Mouse (Mus musculus) layer of hippocampus, adult 9-10 months (tissue): Measurements from ENCODE around the gene Spata13.

Experiments used
- DNase-seq: peaks from one replicate; pipeline ENCODE4 v3.0.0; 2022; ENCODE audit warnings: low spot score

Spata13 gene

GRCm38 (mm10) chr14:60751581-60751980 is 117.8 kb downstream of the Spata13 start:
- DNase-seq: no peak

GRCm38 (mm10) chr14:60752892-60753800 is 119.3 kb downstream of the Spata13 start:
- no peak for DNase-seq

- no peak for DNase-seq
Measured at GRCm38 (mm10) chr14:60753801-60754126, 120.0 kb downstream of the Spata13 start.

DNA sequence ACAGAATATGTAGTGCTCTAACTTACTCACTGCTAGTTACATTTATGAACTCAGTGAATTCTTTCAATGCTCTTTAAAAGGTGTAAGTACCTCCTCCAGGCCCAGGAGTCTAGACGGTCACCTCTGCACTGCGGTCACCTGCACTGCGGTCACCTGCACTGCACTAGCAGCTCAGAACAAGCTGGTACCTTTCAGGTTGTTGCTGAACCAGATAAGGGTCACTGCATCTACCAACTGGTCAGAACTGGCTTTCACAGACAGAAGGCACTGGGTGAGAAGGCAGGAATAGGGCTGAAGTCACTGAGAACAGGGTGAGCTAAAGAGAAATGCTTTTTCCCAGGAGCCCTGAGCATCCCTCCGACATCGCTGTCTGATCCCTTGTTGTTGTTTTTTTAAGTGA is 120.9 kb downstream of the Spata13 start:
- DNase-seq: no peak

- DNase-seq: no peak
Measured at GRCm38 (mm10) chr14:60756271-60756670, 122.5 kb downstream of the Spata13 start.

- no peak for DNase-seq
Measured at GRCm38 (mm10) chr14:60757265-60757664, 123.5 kb downstream of the Spata13 start.

GRCm38 (mm10) chr14:60757722-60758121 is 123.9 kb downstream of the Spata13 start:
- DNase-seq: no peak

DNA sequence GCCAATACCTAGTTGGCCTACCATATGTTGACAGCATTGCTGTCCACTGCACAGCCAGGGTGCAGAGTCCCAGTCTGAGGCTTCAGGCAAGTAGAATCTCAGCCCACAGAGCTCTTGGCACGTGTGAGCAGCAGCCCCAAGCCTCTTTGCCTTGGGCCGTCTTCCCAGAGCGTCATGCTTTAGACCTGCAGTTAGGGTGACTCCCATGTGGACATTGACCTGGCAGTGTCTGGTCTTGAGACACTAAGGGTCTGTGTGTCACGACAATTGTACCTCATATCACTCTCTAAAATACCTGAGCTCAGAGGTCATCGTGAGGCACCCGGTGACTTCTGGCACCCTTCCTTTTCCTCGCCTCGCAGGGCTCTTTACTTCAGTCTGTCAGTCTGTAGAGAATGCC is 125.3 kb downstream of the Spata13 start:
- DNase-seq: no peak

DNA sequence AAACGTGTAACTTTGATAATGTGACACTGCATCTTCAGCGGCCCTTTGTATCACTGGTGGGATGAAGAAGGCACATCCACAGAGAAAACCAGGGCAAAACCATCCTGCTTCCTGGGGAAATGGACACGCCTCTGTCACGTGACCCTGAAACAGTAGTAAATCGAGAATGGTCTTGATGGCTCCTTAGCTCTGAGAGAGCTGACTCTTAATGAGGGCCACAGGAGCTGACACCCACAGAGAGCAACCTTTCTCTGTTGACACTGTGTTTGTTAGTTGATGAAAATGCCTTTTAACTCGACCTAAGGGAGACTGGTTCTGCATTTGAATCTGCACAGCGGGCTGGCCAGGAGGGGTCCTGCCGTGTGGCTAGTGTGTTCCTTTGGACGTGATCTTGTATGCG is 128.0 kb downstream of the Spata13 start:
- no peak for DNase-seq

DNA sequence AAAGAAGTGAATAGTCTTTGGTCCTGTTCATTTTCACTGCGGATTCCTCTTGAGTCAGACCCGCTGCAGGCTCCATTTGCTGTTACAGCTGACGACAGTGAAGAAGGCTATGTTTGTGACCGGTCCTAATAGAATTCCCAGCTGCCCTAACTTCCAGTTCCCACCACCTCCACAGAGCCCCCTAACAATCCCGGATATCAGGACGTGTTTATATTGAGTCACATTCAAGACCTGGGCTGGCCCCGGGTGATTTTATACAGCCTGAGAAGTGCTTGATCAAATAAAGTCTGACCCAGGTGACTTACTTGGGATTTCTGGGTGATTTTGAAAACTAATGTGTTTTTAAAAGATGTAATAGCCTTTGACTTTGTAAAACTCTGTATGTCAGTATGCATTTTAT is 129.0 kb downstream of the Spata13 start:
- no peak for DNase-seq

DNA sequence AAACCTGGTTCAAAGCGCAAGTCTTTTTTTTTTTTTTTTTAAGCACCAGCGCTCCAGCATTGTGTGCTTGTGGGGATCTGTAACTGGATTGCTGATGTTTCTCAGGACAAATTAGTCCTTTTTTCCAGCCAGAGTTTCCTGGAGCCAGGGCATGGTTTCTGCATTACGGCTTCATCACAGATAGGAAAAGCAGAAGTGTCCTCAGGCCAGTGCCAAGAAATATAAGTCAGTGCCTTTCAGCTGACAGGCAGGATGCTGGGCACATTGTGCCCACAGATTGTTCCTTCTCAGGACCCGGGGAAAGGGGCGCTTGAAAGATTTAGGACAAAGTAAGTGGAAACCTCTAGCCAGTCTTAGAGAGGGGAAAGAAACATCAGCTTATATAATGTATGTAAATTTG is 129.9 kb downstream of the Spata13 start:
- DNase-seq: no peak

GRCm38 (mm10) chr14:60764526-60764925 is 130.7 kb downstream of the Spata13 start:
- no peak for DNase-seq

GRCm38 (mm10) chr14:60765025-60765424 is 131.2 kb downstream of the Spata13 start:
- DNase-seq: no peak

GRCm38 (mm10) chr14:60767884-60768283 is 134.1 kb downstream of the Spata13 start, which contains the start of gene C1qtnf9:
Gene C1qtnf9 (plus strand): TSS chr14:60768134.
- no peak for DNase-seq

- DNase-seq: no peak
Measured at GRCm38 (mm10) chr14:60769340-60769739, 135.5 kb downstream of the Spata13 start.

- no peak for DNase-seq
Measured at GRCm38 (mm10) chr14:60770594-60770993, 136.8 kb downstream of the Spata13 start.

DNA sequence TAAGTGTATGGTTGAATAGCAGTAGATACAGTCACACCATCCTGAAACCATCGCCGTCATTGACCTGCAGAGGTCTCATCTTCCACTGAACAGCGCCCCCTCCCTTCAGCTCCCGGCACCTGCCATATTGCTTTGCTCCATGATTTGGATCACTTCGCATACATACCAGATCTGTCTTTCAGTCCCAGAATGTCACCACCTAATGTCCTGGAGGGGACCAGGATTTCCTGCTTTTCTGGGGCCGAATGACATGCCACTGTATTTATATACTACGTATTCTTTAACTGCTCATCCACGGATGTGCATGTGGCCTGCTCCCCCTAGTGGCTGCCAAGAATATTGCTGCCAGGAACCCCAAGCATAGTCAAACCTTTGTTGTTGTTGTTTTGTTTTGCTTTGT is 137.3 kb downstream of the Spata13 start:
- peak; percentile 74 for DNase-seq

GRCm38 (mm10) chr14:60773476-60773875 is 139.7 kb downstream of the Spata13 start:
- no peak for DNase-seq

- DNase-seq: no peak
Measured at GRCm38 (mm10) chr14:60776521-60776920, 142.7 kb downstream of the Spata13 start.

- DNase-seq: no peak
Measured at GRCm38 (mm10) chr14:60777485-60777919, 143.7 kb downstream of the Spata13 start.

DNA sequence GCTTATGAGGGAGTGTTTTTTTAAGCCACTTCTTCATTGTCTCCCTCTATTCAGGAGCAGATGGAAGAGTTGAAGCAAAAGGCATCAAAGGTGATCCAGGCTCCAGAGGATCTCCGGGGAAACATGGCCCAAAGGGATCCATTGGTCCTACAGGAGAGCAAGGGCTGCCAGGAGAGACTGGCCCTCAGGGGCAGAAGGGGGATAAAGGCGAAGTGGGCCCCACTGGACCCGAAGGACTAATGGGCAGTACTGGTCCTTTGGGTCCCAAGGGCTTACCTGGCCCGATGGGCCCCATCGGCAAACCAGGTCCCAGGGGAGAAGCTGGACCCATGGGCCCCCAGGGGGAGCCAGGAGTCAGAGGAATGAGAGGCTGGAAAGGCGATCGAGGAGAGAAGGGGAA is 145.4 kb downstream of the Spata13 start:
- no peak for DNase-seq

- no peak for DNase-seq
Measured at GRCm38 (mm10) chr14:60782121-60782656, 148.4 kb downstream of the Spata13 start.

GRCm38 (mm10) chr14:60783196-60783595 is 149.4 kb downstream of the Spata13 start:
- DNase-seq: no peak
